Mouse (Mus musculus): ENCODE measurements at regions not wholly inside any gene's neighbourhood (a gene's known extent, or its start where the extent isn't known, plus 50 kb on each side); places are given as distances from the start of the nearest gene placed in this dataset.
A peak's percentile ranks its signal among the peaks of the same experiment; 100 is the strongest.

- DNase-seq: no peak
Observed at GRCm38 (mm10) chr14:81770421-81770820, 1786.5 kb downstream of the Olfm4 start.

GRCm38 (mm10) chr14:81771826-81772225, 1787.9 kb downstream of the Olfm4 start:
- peak; percentile 27 for DNase-seq

GRCm38 (mm10) chr14:81788859-81789258, 1805.0 kb downstream of the Olfm4 start:
- no peak for DNase-seq

GRCm38 (mm10) chr14:81823786-81824185, 1839.9 kb downstream of the Olfm4 start:
- DNase-seq: peak; percentile 81

- no peak for DNase-seq
Observed at GRCm38 (mm10) chr14:81858617-81859016, 1874.7 kb downstream of the Olfm4 start.

GRCm38 (mm10) chr14:81870388-81870787, 1886.5 kb downstream of the Olfm4 start:
- no peak for DNase-seq

All from kidney, adult 9 months (tissue).